23 mouse cellular contexts compared by ENCODE assay signal in the genomic region with DNA sequence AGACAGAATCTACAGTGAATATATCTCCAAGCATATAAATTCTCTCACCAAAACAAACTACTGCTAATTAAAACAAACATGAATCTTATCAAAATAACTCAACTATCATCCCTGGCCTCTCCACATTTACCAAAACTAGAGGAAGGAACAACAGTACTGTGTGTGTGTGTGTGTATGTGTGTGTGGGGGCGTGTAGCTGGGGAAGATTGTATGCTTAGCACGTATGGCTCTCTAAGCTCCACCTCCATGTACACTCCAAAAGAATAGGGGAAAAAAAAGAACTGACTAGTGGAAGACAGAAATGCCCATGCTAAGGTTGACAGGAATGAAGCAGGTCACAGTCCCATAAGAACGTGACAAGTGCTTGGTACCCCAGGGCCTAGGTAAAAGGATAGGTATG. TPM values are rescaled to one million over a fixed set of nuclear protein-coding genes. Genes with fewer than 3 reads are reported as not detected.
DNase-seq lines count a peak whose midpoint lies in the region; ATAC-seq and TF ChIP-seq lines count a peak whose summit lies in the region.
"Had no signal": no experiment of that assay in that cellular context is flagged by ENCODE, and none has a peak within 500 bp of the region (broad histone marks: within the 10 kb centered on the region; RNA-seq: fewer than 3 reads in every experiment).

No protein-coding gene starts in this region.

- ATAC-seq in frontal cortex, adult (ENCODE audit: low TSS enrichment) = 0 out of 2 replicates have a peak, but pooled peaks have one; percentile 13
- ATAC-seq: activated CD4-positive, CD25-positive, alpha-beta regulatory T cell, adult 4 months; CD4-positive, CD25-positive, alpha-beta regulatory T cell, adult 4 months; forebrain, embryonic 14.5 days; forebrain, embryonic 16.5 days; Patski had no signal

- TF ChIP-seq CTCF in layer of hippocampus, adult 2 months (conservative IDR thresholded peaks at IDR 0.05) = no peak

- peak overlapping the region; percentile 46; the same call in 1 of the 2 replicates for H3K27ac ChIP-seq in layer of hippocampus, adult 2 months
- H3K27ac ChIP-seq: embryonic facial prominence, embryonic 13.5 days; embryonic facial prominence, embryonic 15.5 days; forebrain, embryonic 10.5 days; forebrain, embryonic 12.5 days had no signal

- no peak overlapping the region for H3K4me3 ChIP-seq in layer of hippocampus, adult 2 months
- H3K4me3 ChIP-seq: embryonic facial prominence, embryonic 13.5 days; embryonic facial prominence, embryonic 15.5 days; erythroblast, embryonic 14.5 days; forebrain, embryonic 10.5 days; forebrain, embryonic 12.5 days had no signal

- no peak for DNase-seq in frontal cortex, postnatal 25 days (ENCODE audit: low spot score in 2 of 2)
- no peak for DNase-seq in layer of hippocampus, adult 2 months (ENCODE audit: low spot score in 2 of 2)
- DNase-seq in layer of hippocampus, adult 18-20 months (ENCODE audit: low spot score in 2 of 2) = no peak
- peak; percentile 57 for DNase-seq in brain, adult 2 months (ENCODE audit: low read depth, low spot score)
- no peak for DNase-seq in urinary bladder, postnatal 25 days (ENCODE audit: low spot score)
- DNase-seq: B cell, adult 2 months; cerebellum, adult 11 months; cerebellum, adult 18-20 months; cerebellum, adult 8-10 months; cerebellum, adult 9-11 months; cerebellum, postnatal 14 days; cerebellum, postnatal 36 days had no signal

RNA-seq across cellular contexts. Expression of gene Zbtb43, which starts 13.0 kb away (rescaled TPM):
- 10 to 100 TPM; 24.1 to 27.4 TPM for total RNA-seq in layer of hippocampus, adult 2 months (2021)
- 10 to 100 TPM; 22.4 to 29.6 TPM for total RNA-seq in layer of hippocampus, adult 18-20 months (2021)

RNA-seq across cellular contexts. Expression of gene Zbtb34, which starts 24.2 kb away (rescaled TPM):
- 10 to 100 TPM; 13.9 to 14.8 TPM for total RNA-seq in layer of hippocampus, adult 2 months (2021)
- total RNA-seq in layer of hippocampus, adult 18-20 months (2021) = 10 to 100 TPM; 12.0 to 14.2 TPM
